Mouse (Mus musculus) stomach, embryonic 16.5 days (tissue): ENCODE measurements at regions not wholly inside any gene's neighbourhood (a gene's known extent, or its start where the extent isn't known, plus 50 kb on each side); places are given as distances from the start of the nearest gene placed in this dataset.

Experiments used
- ATAC-seq: fragments of 200-750 bp; cut with Nextera tagmentation; 2 replicates; pipeline ENCODE4 v1.8.0; 2017; ENCODE audit warnings: moderate number of reproducible peaks, moderate TSS enrichment; ENCODE audit not compliant: insufficient read depth, low FRiP score
- H3K27ac ChIP-seq: fragments of 300-500 bp; sonication (generic); 2 replicates; pipeline ENCODE4 v1.5.1; 2014; ENCODE audit warnings: low read length
- H3K27me3 ChIP-seq: fragments of 300-500 bp; sonication (generic); 2 replicates; pipeline ENCODE4 v1.6.1; 2014; ENCODE audit warnings: low read length, control low read depth, mixed read lengths; ENCODE audit not compliant: control insufficient read depth, insufficient read depth
- H3K36me3 ChIP-seq: fragments of 300-500 bp; sonication (generic); 2 replicates; pipeline ENCODE4 v1.6.1; 2014; ENCODE audit warnings: low read length; ENCODE audit not compliant: control insufficient read depth, insufficient read depth
- H3K4me1 ChIP-seq: fragments of 300-500 bp; sonication (generic); 2 replicates; pipeline ENCODE4 v1.6.1; 2014; ENCODE audit warnings: low read length, control low read depth, mixed read lengths; ENCODE audit not compliant: control insufficient read depth, insufficient read depth
- H3K4me2 ChIP-seq: fragments of 300-500 bp; sonication (generic); 2 replicates; pipeline ENCODE4 v1.6.1; 2014; ENCODE audit warnings: low read depth, low read length, mixed read lengths
- H3K4me3 ChIP-seq: fragments of 300-500 bp; sonication (generic); replicated peaks from 2 replicates; pipeline ENCODE4 v1.5.1; 2014; ENCODE audit warnings: mild to moderate bottlenecking, low read length
- H3K9ac ChIP-seq: fragments of 300-500 bp; sonication (generic); 2 replicates; pipeline ENCODE4 v1.6.1; 2014; ENCODE audit warnings: low read length
- H3K9me3 ChIP-seq: fragments of 300-500 bp; sonication (generic); replicated peaks from 2 replicates; pipeline ENCODE4 v1.6.1; 2016; ENCODE audit warnings: low read length, control low read depth; ENCODE audit not compliant: control insufficient read depth
- WGBS: fragments of 180-500 bp; shearing (Covaris S2); extraction: QIAGEN DNeasy Blood & Tissue Kit; methylation state at CpG from one replicate; pipeline ENCODE4 v1.1.7; 2014; 5-methylcytosine and 5-hydroxymethylcytosine counted together

DNA sequence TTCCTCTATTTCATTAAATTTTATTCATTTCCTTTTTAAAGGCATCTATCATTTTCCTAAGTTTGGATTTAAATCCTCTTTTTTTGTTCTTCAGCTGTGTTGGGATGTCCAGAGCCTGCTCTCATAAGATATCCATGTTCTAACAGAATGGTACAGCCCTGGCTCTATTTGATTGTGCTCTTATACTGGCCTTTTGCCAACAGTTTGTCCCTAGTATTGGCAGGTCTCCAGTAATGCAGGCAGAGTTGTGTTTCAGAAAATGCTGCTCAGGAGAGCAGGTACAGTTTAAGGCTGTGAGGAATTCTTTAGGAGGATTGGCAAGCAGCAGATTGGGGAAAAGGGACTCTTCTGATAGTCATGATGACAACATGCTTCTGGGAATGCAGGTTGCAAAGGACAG, 797.1 kb upstream of the Slit2 start:
- H3K4me3 ChIP-seq: no peak overlapping the region
- H3K9me3 ChIP-seq: no peaks in the 10 kb centered on the region
- H3K9ac ChIP-seq: no peak overlapping the region
- H3K4me2 ChIP-seq: no peak overlapping the region
- no peaks in the 10 kb centered on the region for H3K36me3 ChIP-seq
- H3K4me1 ChIP-seq: no peaks in the 10 kb centered on the region
- no peaks in the 10 kb centered on the region for H3K27me3 ChIP-seq
- no peak overlapping the region for H3K27ac ChIP-seq
- no peak for ATAC-seq

DNA sequence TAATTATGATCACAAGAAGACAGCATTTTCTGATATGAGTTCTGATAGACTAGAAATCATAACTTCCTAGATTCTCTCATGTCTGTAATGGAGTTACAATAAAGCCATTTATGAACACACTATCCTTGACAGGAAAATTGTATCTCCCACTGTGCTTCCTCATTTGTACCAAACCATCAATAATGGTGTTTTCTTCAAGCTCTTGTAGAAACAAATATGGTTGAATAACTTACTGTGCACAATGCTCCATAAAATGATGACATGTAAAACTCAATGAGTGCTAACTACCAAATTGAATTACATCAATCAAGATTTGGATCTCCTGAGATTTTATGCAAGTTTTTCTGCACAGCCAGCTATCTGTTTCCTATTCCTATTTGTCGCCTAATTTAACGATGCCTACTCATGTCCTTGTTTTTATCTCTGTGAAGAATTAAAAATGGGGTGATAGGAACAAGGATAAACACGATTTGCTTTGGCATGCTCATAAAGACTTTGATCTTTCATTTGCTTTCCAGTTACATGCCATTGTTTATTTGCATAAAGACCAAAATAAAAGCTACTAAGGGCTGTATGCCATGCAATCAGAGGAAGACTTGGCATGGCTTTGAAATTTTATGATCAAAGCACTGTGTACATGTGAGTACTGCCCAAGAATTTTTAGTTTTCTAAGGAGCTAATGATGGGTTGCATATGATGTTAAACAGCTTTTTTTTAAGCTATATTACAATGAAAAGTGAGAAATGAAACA, 780.6 kb upstream of the Slit2 start:
- Histone ChIP-seq H3K27me3 (no peaks in the 10 kb centered on the region), H3K4me2 (no peak overlapping the region), H3K4me1 (no peaks in the 10 kb centered on the region), H3K27ac (no peak overlapping the region), H3K9ac (no peak overlapping the region), H3K4me3 (no peak overlapping the region), H3K9me3 (no peaks in the 10 kb centered on the region), H3K36me3 (no peaks in the 10 kb centered on the region)
- WGBS: 68% methylated on average over 3 of the region's 3 CpGs
- no peak for ATAC-seq

- Histone ChIP-seq H3K4me1 (no peaks in the 10 kb centered on the region), H3K9me3 (no peaks in the 10 kb centered on the region), H3K27me3 (no peaks in the 10 kb centered on the region), H3K4me3 (no peak overlapping the region), H3K36me3 (no peaks in the 10 kb centered on the region), H3K9ac (no peak overlapping the region), H3K27ac (no peak overlapping the region), H3K4me2 (no peak overlapping the region)
- WGBS: 76% methylated on average over 1 of the region's 1 CpGs
- ATAC-seq: no peak
Observed at GRCm38 (mm10) chr5:47202915-47203296, 780.0 kb upstream of the Slit2 start.

GRCm38 (mm10) chr5:47210542-47210941, 772.4 kb upstream of the Slit2 start:
- no peak overlapping the region for H3K4me3 ChIP-seq
- H3K27me3 ChIP-seq: no peaks in the 10 kb centered on the region
- H3K9ac ChIP-seq: no peak overlapping the region
- no peak overlapping the region for H3K4me2 ChIP-seq
- 56% methylated on average over 1 of the region's 1 CpGs for WGBS
- no peaks in the 10 kb centered on the region for H3K4me1 ChIP-seq
- H3K27ac ChIP-seq: no peak overlapping the region
- no peaks in the 10 kb centered on the region for H3K36me3 ChIP-seq
- no peak for ATAC-seq
- H3K9me3 ChIP-seq: no peaks in the 10 kb centered on the region

DNA sequence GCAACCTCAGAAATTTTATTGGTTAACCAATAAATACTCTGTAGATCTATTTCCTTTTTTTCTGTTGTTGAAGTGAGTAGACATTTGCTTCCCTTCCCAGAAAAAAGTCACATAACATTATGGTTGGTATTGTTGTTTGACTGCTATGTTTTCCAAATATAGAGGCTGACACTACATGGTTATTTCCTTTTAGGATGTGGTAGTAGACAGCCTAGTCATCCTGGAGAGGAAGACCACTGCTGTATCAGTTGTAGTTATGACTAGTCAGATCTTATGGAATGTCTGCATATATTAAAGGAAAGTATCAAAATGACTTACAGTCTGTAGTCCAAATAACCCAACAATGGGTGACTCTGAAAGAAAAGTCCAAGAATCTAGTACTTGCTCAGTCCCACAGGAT, 767.5 kb upstream of the Slit2 start:
- ATAC-seq: no peak
- Histone ChIP-seq H3K9me3 (no peaks in the 10 kb centered on the region), H3K9ac (no peak overlapping the region), H3K27me3 (no peaks in the 10 kb centered on the region), H3K4me1 (no peaks in the 10 kb centered on the region), H3K36me3 (no peaks in the 10 kb centered on the region), H3K4me3 (no peak overlapping the region), H3K4me2 (no peak overlapping the region), H3K27ac (no peak overlapping the region)

- 73% methylated on average over 1 of the region's 1 CpGs for WGBS
Observed at GRCm38 (mm10) chr5:47225247-47225646, 757.7 kb upstream of the Slit2 start.

GRCm38 (mm10) chr5:47236094-47236493, 746.8 kb upstream of the Slit2 start:
- H3K4me3 ChIP-seq: no peak overlapping the region
- no peaks in the 10 kb centered on the region for H3K36me3 ChIP-seq
- H3K27ac ChIP-seq: no peak overlapping the region
- no peaks in the 10 kb centered on the region for H3K27me3 ChIP-seq
- no peak for ATAC-seq
- H3K4me2 ChIP-seq: no peak overlapping the region
- H3K9me3 ChIP-seq: peaks cover 5% of the 10 kb centered on the region; the same call in 1 of the 2 replicates
- WGBS: 69% methylated on average over 1 of the region's 1 CpGs
- H3K9ac ChIP-seq: no peak overlapping the region
- H3K4me1 ChIP-seq: no peaks in the 10 kb centered on the region

More at GRCm38 (mm10) chr5:47225247-47225646, 757.7 kb upstream of the Slit2 start:
- ATAC-seq: no peak
- Histone ChIP-seq H3K9ac (no peak overlapping the region), H3K27me3 (no peaks in the 10 kb centered on the region), H3K36me3 (no peaks in the 10 kb centered on the region), H3K9me3 (no peaks in the 10 kb centered on the region), H3K4me3 (no peak overlapping the region), H3K4me1 (no peaks in the 10 kb centered on the region), H3K4me2 (no peak overlapping the region), H3K27ac (no peak overlapping the region)

GRCm38 (mm10) chr5:47240060-47240459, 742.9 kb upstream of the Slit2 start:
- peaks cover 5% of the 10 kb centered on the region; the same call in 1 of the 2 replicates for H3K9me3 ChIP-seq
- WGBS: 66% methylated on average over 2 of the region's 2 CpGs
- H3K4me1 ChIP-seq: no peaks in the 10 kb centered on the region
- no peaks in the 10 kb centered on the region for H3K36me3 ChIP-seq
- no peak overlapping the region for H3K4me3 ChIP-seq
- H3K27ac ChIP-seq: no peak overlapping the region
- H3K9ac ChIP-seq: no peak overlapping the region
- ATAC-seq: no peak
- H3K27me3 ChIP-seq: no peaks in the 10 kb centered on the region
- no peak overlapping the region for H3K4me2 ChIP-seq

- no peak overlapping the region for H3K27ac ChIP-seq
- ATAC-seq: no peak
- no peak overlapping the region; the same call in 1 of the 2 replicates for H3K4me2 ChIP-seq
Observed at GRCm38 (mm10) chr5:47240586-47240985, 742.4 kb upstream of the Slit2 start.

More at GRCm38 (mm10) chr5:47240586-47240985, 742.4 kb upstream of the Slit2 start:
- Histone ChIP-seq H3K4me3 (no peak overlapping the region), H3K27me3 (no peaks in the 10 kb centered on the region), H3K36me3 (no peaks in the 10 kb centered on the region), H3K9ac (no peak overlapping the region), H3K9me3 (peaks cover 5% of the 10 kb centered on the region; the same call in 1 of the 2 replicates), H3K4me1 (no peaks in the 10 kb centered on the region)
- 55% methylated on average over 7 of the region's 7 CpGs for WGBS
